Mouse (Mus musculus) splenic B cell, adult 2 months (primary cell): ENCODE data around the gene Nek3.
"Not testable (repeated sequence)": the region's sequence is repeated elsewhere in the genome, so short reads cannot be mapped to it uniquely, and the experiment has no call there.

Experiments used
- DNase-seq: peaks from one replicate; pipeline ENCODE4 v3.0.0-alpha.2; 2011; ENCODE audit warnings: low read depth, low spot score
- H3K27me3 ChIP-seq: 2 replicates; pipeline ENCODE4 v1.6.1; 2012; ENCODE audit warnings: mild to moderate bottlenecking, low read length, moderate library complexity, mixed read lengths; ENCODE audit not compliant: control insufficient read depth, poor library complexity, insufficient read depth, severe bottlenecking
- H3K36me3 ChIP-seq: 2 replicates; pipeline ENCODE4 v1.6.1; 2012; ENCODE audit warnings: mild to moderate bottlenecking, low read length, moderate library complexity, mixed read lengths; ENCODE audit not compliant: control insufficient read depth, poor library complexity, insufficient read depth, severe bottlenecking

Gene Nek3

GRCm38 (mm10) chr8:22162206-22162605 lies 4.0 kb downstream of the Nek3 start:
- DNase-seq, result no peak
- no peaks in the 10 kb centered on the region for H3K27me3 ChIP-seq

GRCm38 (mm10) chr8:22150345-22150663 lies 15.9 kb downstream of the Nek3 start:
- no peak for DNase-seq
- H3K27me3 ChIP-seq, result no peaks in the 10 kb centered on the region
- H3K36me3 ChIP-seq, result peaks cover 3% of the 10 kb centered on the region; the same call in 1 of the 2 replicates

More at GRCm38 (mm10) chr8:22162206-22162605, 4.0 kb downstream of the Nek3 start:
- H3K36me3 ChIP-seq, result peaks cover 2% of the 10 kb centered on the region; the same call in 1 of the 2 replicates

- DNase-seq, result no peak
- no peaks in the 10 kb centered on the region for H3K27me3 ChIP-seq
- H3K36me3 ChIP-seq, result 0 out of 2 replicates have a peak, but pooled peaks cover 3% of the 10 kb centered on the region
Observed at GRCm38 (mm10) chr8:22149643-22150344, 16.4 kb downstream of the Nek3 start.

GRCm38 (mm10) chr8:22148367-22148740 lies 17.9 kb downstream of the Nek3 start:
- DNase-seq, result no peak
- H3K27me3 ChIP-seq, result no peaks in the 10 kb centered on the region
- H3K36me3 ChIP-seq, result 0 out of 2 replicates have a peak, but pooled peaks cover 5% of the 10 kb centered on the region

DNA sequence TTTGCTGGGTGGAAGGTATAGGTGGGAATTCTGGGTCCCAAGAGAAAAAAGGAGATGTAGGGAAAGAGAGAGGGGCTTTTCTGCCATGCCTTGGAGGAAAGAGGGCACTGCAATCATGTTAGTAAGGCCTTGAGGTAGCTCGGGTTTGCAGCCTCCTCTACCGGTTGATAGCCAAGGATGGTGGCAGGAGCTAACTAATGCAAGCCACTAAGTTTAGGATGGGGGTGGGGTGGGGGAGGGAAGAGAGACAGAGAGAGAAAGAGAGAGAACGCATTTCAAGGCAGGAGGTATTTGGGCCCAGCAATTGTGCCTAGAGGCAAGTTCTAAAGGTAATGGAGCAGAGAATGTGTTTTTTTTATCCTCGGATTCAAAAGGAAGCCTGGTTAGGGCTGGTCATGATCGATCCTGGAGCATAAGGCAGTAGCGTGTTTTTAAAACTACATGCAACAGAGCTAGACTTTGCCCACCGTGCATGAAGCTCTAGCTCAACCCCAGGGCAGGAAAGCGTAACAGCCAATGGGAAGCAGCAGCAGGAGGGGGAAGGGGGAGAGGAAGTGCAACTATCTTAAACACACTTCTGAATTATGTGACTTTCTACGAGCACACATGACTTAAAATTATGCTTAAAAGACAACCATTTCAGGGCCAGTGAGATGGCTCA lies 18.4 kb downstream of the Nek3 start:
- 0 out of 2 replicates have a peak, but pooled peaks cover 5% of the 10 kb centered on the region for H3K36me3 ChIP-seq
- DNase-seq, result no peak
- H3K27me3 ChIP-seq, result no peaks in the 10 kb centered on the region

DNA sequence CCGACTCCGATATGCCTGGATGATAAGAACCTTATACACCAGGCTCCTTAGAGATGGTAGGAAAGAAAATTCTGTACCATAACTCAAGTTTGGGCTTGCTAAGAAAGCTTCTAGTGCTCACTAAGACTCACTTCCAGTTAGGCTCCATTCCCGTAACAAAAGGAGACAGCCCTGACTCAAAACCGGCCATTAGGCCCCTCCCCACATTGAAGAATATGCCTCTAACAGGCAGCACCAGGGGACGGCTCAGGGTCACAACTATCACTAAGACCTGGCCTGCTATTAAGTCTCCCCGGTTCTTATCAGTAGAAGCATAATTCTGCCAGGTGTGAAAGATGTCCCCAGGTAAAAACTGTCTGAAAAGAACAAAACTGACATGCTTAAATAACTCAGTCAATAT lies 20.4 kb downstream of the Nek3 start:
- no peak for DNase-seq
- Histone ChIP-seq H3K27me3 (no peaks in the 10 kb centered on the region), H3K36me3 (0 out of 2 replicates have a peak, but pooled peaks cover 5% of the 10 kb centered on the region)

DNA sequence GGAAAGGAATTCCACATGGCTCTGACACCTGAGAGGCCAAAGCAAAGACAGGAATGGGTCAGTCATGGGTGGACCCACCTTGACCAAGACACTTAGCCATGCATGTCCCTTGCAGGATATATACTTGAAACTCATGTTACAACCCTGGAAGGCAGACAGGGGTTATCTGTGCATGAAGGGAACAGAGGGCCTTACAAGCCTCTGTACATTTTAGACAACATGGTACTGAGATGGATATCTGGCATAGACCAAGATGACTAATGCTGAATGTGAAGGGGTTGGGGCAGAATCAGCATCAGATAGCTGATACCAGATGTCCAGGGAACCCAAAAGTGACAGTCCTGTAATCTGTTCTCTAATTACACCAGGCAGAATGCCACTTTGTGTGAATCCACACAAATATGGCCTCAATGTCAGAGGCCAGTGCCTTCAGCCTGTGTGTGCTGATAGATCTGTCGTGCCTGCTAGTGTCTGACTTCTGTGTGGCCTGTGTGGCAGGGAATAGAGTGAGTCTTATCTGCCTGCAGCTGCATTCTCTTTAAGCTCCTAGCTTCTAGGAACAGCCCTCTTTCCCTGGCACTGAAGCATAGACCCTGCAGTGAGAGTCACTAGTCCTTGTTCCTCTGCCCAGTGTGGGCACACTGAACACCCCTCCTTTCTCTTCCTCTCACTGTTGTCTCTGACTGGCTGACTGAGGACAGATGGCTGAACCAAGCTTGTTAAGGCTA lies 22.3 kb downstream of the Nek3 start:
- no peaks in the 10 kb centered on the region for H3K27me3 ChIP-seq
- DNase-seq, result no peak
- H3K36me3 ChIP-seq, result 0 out of 2 replicates have a peak, but pooled peaks cover 5% of the 10 kb centered on the region

DNA sequence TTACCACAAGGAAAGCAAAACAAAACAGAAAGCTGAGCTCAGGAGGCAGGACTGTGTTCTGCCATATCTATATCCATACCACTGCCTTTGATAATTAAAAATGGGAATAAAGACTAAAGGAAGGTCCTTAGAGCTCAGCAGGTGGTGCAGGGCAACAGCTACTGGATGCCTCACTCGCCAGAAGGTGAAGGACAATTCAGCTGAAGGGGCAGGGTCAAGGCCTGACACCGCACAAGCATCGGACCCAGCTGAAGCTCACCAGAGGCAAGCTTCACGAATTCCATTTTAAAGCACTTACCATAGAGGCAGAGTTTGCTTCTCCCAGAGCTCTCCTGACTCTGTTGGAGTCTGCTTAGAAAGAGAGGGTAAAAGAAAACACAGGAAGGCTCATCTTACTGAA lies 23.6 kb downstream of the Nek3 start:
- Histone ChIP-seq H3K27me3 (no peaks in the 10 kb centered on the region), H3K36me3 (0 out of 2 replicates have a peak, but pooled peaks cover 5% of the 10 kb centered on the region)
- no peak for DNase-seq

- DNase-seq, result no peak
- Histone ChIP-seq H3K27me3 (no peaks in the 10 kb centered on the region), H3K36me3 (0 out of 2 replicates have a peak, but pooled peaks cover 5% of the 10 kb centered on the region)
Observed at GRCm38 (mm10) chr8:22141836-22142385, 24.3 kb downstream of the Nek3 start.

- H3K27me3 ChIP-seq, DNase-seq, H3K36me3 ChIP-seq: not testable (repeated sequence)
Observed at GRCm38 (mm10) chr8:22136462-22136861, 29.8 kb downstream of the Nek3 start.

DNA sequence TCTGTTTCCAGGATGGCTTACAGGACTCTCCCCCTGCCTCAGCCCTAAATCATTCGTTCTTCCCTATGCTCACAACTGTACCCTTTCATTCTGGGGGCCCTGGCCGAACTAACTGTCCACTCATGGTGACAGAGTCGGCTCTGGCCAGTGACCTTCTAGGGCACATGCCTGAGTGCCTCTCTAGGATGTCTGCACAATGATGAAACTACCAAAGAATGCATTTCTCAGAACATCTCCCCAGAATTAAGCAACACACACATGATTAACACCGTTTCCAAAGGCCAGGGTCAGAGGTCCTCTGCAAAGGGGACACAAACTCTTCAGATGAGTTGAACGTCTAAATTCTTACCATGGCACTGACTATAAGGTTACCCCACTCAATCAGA lies 31.5 kb downstream of the Nek3 start:
- DNase-seq, result no peak
- no peaks in the 10 kb centered on the region for H3K27me3 ChIP-seq
- no peaks in the 10 kb centered on the region for H3K36me3 ChIP-seq

GRCm38 (mm10) chr8:22134078-22134749 lies 32.0 kb downstream of the Nek3 start:
- no peaks in the 10 kb centered on the region for H3K36me3 ChIP-seq
- no peak for DNase-seq
- H3K27me3 ChIP-seq, result no peaks in the 10 kb centered on the region

- no peak for DNase-seq
- H3K36me3 ChIP-seq, result no peaks in the 10 kb centered on the region; the same call in 1 of the 2 replicates
Observed at GRCm38 (mm10) chr8:22132062-22132461, 34.2 kb downstream of the Nek3 start.

More at GRCm38 (mm10) chr8:22132062-22132461, 34.2 kb downstream of the Nek3 start:
- no peaks in the 10 kb centered on the region for H3K27me3 ChIP-seq
